Mouse (Mus musculus): ENCODE measurements around the gene Ube2e2.

DNA sequence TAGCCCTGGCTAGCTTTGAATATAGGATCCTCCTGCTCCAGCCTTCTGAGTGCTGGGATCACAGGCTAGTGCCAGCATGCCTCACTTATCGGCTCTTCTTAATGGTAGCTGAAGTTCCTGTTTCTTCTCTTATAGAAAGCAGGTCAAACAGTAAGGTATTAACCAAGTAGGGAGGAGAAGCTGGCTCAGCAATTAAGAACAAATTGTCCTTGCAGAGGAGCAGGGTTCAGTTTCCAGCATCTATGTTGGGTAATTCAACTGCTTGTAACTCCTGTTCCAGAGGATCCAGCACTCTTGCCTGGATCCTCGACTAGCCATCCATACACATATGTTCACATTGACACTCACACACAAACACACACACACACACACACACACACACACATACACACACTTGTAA is 136.1 kb downstream of the Ube2e2 start:
- TF ChIP-seq POLR2A (IDR thresholded peaks at IDR 0.05; ENCODE audit: low read depth, low read length) (no peak), CTCF (IDR thresholded peaks at IDR 0.05; ENCODE audit: extremely low read depth, insufficient read depth, insufficient read length, insufficient replicate concordance) (no peak)

Measured in spleen, adult 2 months (tissue).